Mouse (Mus musculus) gastrocnemius, postnatal 4 days (tissue): ENCODE results near the gene Sec24a. TPM values are rescaled to one million over a fixed set of nuclear protein-coding genes. Genes with fewer than 3 reads are reported as not detected.

ENCODE experiments used
- DNase-seq, 2 experiments: peaks; one replicate each; pipeline ENCODE4 v3.0.0; 2021 to 2022; ENCODE audit warnings: low spot score in 2 of 2, mixed read lengths in 2 of 2
- total RNA-seq, 2 experiments: library from RNA; stranded (reverse); gene quantifications; 2 replicates each; pipeline ENCODE4 v1.2.3; 2021

The Sec24a gene
- total RNA-seq, 2 experiments from 2014 or later: 23.4 to 28.3 TPM

DNA sequence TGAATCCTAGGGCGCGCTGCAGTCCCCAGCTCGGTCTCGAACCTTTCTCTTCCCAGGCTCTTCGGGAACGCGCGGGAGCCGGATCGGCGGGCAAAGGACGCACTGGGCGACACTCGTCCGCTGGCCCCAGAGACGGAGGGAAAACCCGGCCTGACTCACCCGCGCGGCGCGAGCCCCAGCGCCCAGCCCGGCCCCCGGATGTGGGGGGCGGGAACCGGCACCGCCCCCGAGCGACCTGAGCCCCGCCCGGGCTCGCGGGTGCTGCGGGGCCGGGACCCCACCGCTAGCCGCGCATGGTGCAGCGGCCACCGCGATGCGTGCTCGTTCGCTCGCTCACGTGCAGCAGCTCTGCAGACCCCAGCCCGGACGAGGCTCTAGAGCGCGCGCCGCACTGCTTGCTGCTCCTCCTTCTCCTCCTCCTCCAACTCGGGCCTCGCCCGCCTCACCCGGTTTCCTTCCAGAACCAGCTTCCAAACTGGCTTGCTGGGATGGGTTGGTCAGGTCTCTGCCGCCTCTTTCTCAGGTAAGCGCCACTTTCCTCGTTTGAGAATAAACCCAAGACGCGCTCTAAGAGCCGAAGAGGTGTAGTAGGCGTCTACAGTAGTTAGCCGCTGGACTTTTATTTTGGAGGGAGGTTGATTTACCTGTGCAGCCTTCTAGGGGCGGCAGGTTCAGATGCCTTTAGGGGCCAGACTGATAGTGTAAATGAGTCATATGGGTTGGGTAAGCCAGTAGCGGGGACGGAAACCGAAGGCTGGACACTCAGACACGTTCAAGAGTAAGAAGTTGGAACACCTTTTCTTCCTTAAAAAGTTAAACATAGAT lies 112.5 kb downstream of the Sec24a start, which contains the start of the genes N4bp3 and D930048N14Rik:
N4bp3 (minus strand) TSS at position 152 of the 825 bp plus-strand sequence.
D930048N14Rik (plus strand) TSS at position 264 of the 825 bp plus-strand sequence.
- DNase-seq: peak; percentile 62 to 71

GRCm38 (mm10) chr11:51650261-51650660 lies 113.2 kb downstream of the Sec24a start:
- no peak for DNase-seq

DNA sequence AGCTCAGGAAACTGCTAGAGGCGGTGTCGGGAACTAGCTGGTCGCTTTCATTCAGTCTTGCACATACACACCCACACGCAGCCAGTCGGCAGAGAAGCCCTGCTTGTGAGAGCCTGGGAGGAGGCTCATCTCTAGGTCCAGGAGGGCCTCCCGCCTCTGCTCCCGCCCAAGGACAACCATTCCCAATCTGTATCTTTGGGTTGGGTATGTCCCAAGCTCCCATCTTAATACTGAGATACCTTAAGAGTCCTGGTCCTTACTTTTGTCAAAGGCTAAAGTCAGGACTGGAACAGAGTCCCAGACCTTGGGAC lies 113.6 kb downstream of the Sec24a start:
- no peak for DNase-seq

GRCm38 (mm10) chr11:51649111-51649888 lies 114.1 kb downstream of the Sec24a start:
- no peak for DNase-seq

- DNase-seq: peak in 1 of 2 experiments; percentile 61
Measured at GRCm38 (mm10) chr11:51648566-51648965, 114.9 kb downstream of the Sec24a start.

GRCm38 (mm10) chr11:51646751-51647667 lies 116.4 kb downstream of the Sec24a start:
- DNase-seq: no peak

GRCm38 (mm10) chr11:51646245-51646644 lies 117.2 kb downstream of the Sec24a start:
- no peak for DNase-seq

- no peak for DNase-seq
Measured at GRCm38 (mm10) chr11:51645293-51645692, 118.1 kb downstream of the Sec24a start.

GRCm38 (mm10) chr11:51644217-51644616 lies 119.2 kb downstream of the Sec24a start:
- no peak for DNase-seq

- DNase-seq: no peak
Measured at GRCm38 (mm10) chr11:51643761-51644160, 119.7 kb downstream of the Sec24a start.

- no peak for DNase-seq
Measured at GRCm38 (mm10) chr11:51643202-51643601, 120.2 kb downstream of the Sec24a start.

Other genes starting within 250 kb of the Sec24a start
- 10 to 100 TPM; 18.7 to 20.9 TPM for gene Phykpl, start 178.9 kb downstream of the Sec24a start, total RNA-seq
- 100 to 1,000 TPM; 218 to 241 TPM for gene Hnrnpab, start 156.8 kb downstream of the Sec24a start, total RNA-seq
- gene Nhp2, start 143.9 kb downstream of the Sec24a start, total RNA-seq: 10 to 100 TPM; 35.4 to 37.3 TPM
- 10 to 100 TPM; 20.9 to 23.0 TPM for gene Rmnd5b, start 127.7 kb downstream of the Sec24a start, total RNA-seq
- 10 to 100 TPM; 20.9 to 22.7 TPM for gene N4bp3, start 112.8 kb downstream of the Sec24a start, total RNA-seq
- 1 to 10 TPM; 1.1 to 1.6 TPM for gene D930048N14Rik, start 112.7 kb downstream of the Sec24a start, total RNA-seq
- 10 to 100 TPM; 25.1 to 25.6 TPM for gene 0610009B22Rik, start 74.8 kb downstream of the Sec24a start, total RNA-seq
- 10 to 100 TPM; 68.2 to 70.9 TPM for gene Sar1b, start 53 bp upstream of the Sec24a start, total RNA-seq
- 1 to 10 TPM; 2.1 to 2.2 TPM for gene Jade2, start 94.0 kb upstream of the Sec24a start, total RNA-seq
- gene Cdkn2aipnl, start 204.0 kb upstream of the Sec24a start, total RNA-seq: 10 to 100 TPM; 25.7 to 26.7 TPM
- gene Ube2b, start 237.1 kb upstream of the Sec24a start, total RNA-seq: 100 to 1,000 TPM; 190 to 225 TPM
- 10 to 100 TPM; 11.1 to 14.0 TPM for gene Cdkl3, start 240.6 kb upstream of the Sec24a start, total RNA-seq